Mouse (Mus musculus) cortical plate, adult 2 months (tissue): ENCODE measurements around the gene Asns.

Source experiments
- CTCF ChIP-seq: fragments of 200-500 bp; IDR thresholded peaks from 2 replicates; pipeline ENCODE4 v1.5.1; 2011; ENCODE audit warnings: mild to moderate bottlenecking, control low read depth, low read length; ENCODE audit not compliant: insufficient read depth; ENCODE audit errors: extremely low read depth
- POLR2A ChIP-seq: fragments of 200-500 bp; IDR thresholded peaks from 2 replicates; pipeline ENCODE4 v1.6.1; 2011; ENCODE audit warnings: mild to moderate bottlenecking, low read length, control low read depth; ENCODE audit not compliant: insufficient read depth; ENCODE audit errors: extremely low read depth

- TF ChIP-seq POLR2A (no peak), CTCF (no peak)
Measured at GRCm38 (mm10) chr6:7737842-7738241, 44.8 kb upstream of the Asns start.
